In the genomic region with DNA sequence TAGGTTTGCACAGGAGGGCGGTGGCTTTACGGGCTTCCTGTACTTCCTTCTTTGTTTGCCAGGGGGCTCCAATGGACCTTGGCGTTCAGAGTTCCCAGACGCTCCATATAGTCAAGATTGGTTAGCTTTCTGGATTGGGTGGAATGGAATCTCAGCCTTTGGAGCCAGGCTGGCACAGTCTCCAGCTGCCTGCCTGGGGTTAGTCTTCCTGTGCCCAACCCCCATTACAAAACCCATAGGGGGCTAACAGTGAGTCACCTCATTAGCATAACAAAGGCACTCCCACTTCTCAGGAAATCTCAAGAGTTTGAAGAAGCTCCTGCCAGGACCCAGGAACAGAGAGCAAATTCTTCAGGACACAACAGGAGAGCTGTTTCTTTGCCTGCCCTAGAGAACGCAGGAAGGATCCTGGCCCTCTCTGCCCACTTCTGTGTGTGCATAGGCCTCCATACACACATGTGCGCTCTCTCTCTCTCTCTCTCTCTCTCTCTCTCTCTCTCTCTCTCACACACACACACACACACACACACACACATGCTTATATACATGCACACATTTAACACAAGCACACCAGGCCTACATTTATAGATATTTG, we compare ENCODE assay signal across 12 mouse cellular contexts.
DNase-seq lines count a peak whose midpoint lies in the region; ATAC-seq and TF ChIP-seq lines count a peak whose summit lies in the region.
"Had no signal": no experiment of that assay in that cellular context is flagged by ENCODE, and none has a peak within 500 bp of the region (broad histone marks: within the 10 kb centered on the region; RNA-seq: fewer than 3 reads in every experiment).

No protein-coding gene starts in this region.

- 0 out of 2 replicates have a peak, but pooled peaks cover 4% of the 10 kb centered on the region for H3K36me3 ChIP-seq in E14TG2a.4 (ENCODE audit: insufficient read depth, low read length)
- no peaks in the 10 kb centered on the region for H3K36me3 ChIP-seq in forebrain, postnatal 0 days (ENCODE audit: insufficient read depth)
- no peaks in the 10 kb centered on the region for H3K36me3 ChIP-seq in midbrain, embryonic 13.5 days
- H3K36me3 ChIP-seq: heart, embryonic 13.5 days; liver, embryonic 13.5 days had no signal

- H3K27ac ChIP-seq in forebrain, postnatal 0 days (ENCODE audit: low read depth, low read length), result no peak overlapping the region
- H3K27ac ChIP-seq in midbrain, embryonic 13.5 days, result no peak overlapping the region
- H3K27ac ChIP-seq: heart, embryonic 13.5 days; liver, embryonic 13.5 days had no signal

- peaks cover 86% of the 10 kb centered on the region for H3K4me1 ChIP-seq in E14TG2a.4 (replicated peaks; ENCODE audit: low read depth, low read length)
- 0 out of 2 replicates have a peak, but pooled peaks cover 4% of the 10 kb centered on the region for H3K4me1 ChIP-seq in forebrain, postnatal 0 days (ENCODE audit: insufficient read depth)
- peaks cover 55% of the 10 kb centered on the region for H3K4me1 ChIP-seq in midbrain, embryonic 13.5 days (replicated peaks)
- H3K4me1 ChIP-seq: heart, embryonic 13.5 days; liver, embryonic 13.5 days had no signal

- peak; percentile 72 for DNase-seq in Muller cell, postnatal 12 days (ENCODE audit: inconsistent ontology term)
- no peak for DNase-seq in forebrain, postnatal 0 days
- no peak for DNase-seq in spleen, postnatal 4 days (ENCODE audit: low spot score in 2 of 2)
- no peak for DNase-seq in spleen, postnatal 14 days (ENCODE audit: low spot score in 2 of 2)
- no peak for DNase-seq in urinary bladder, postnatal 36 days (ENCODE audit: low spot score in 2 of 2)
- DNase-seq: adrenal gland, postnatal 25 days; kidney, adult 2 months; liver, embryonic 13.5 days; thymus, adult 18-20 months had no signal

- peak; percentile 26 for TF ChIP-seq CTCF in E14TG2a.4 (conservative IDR thresholded peaks at IDR 0.05; ENCODE audit: low read length)
- peak; percentile 28; the same call in 1 of the 2 replicates for TF ChIP-seq CTCF in forebrain, postnatal 0 days (IDR thresholded peaks at IDR 0.05; ENCODE audit: low read depth)

- peak; percentile 60 for ATAC-seq in forebrain, postnatal 0 days
- peak; percentile 73 for ATAC-seq in midbrain, embryonic 13.5 days

- H3K4me2 ChIP-seq in forebrain, postnatal 0 days (ENCODE audit: low read depth), result no peak overlapping the region
- no peak overlapping the region for H3K4me2 ChIP-seq in midbrain, embryonic 13.5 days (replicated peaks)
- H3K4me2 ChIP-seq: heart, embryonic 13.5 days; liver, embryonic 13.5 days had no signal

- no peak overlapping the region for H3K9ac ChIP-seq in forebrain, postnatal 0 days
- H3K9ac ChIP-seq in midbrain, embryonic 13.5 days (replicated peaks), result no peak overlapping the region
- H3K9ac ChIP-seq: heart, embryonic 13.5 days; liver, embryonic 13.5 days had no signal

- peak overlapping the region; percentile 57 for H3K4me3 ChIP-seq in E14TG2a.4 (replicated peaks; ENCODE audit: low read length)
- no peak overlapping the region for H3K4me3 ChIP-seq in forebrain, postnatal 0 days (ENCODE audit: low read depth, low read length)
- H3K4me3 ChIP-seq in midbrain, embryonic 13.5 days (replicated peaks), result no peak overlapping the region
- H3K4me3 ChIP-seq: heart, embryonic 13.5 days; liver, embryonic 13.5 days had no signal

- H3K27me3 ChIP-seq in E14TG2a.4 (ENCODE audit: insufficient read depth, low read length), result 0 out of 2 replicates have a peak, but pooled peaks cover 4% of the 10 kb centered on the region
- no peaks in the 10 kb centered on the region for H3K27me3 ChIP-seq in forebrain, postnatal 0 days (ENCODE audit: insufficient read depth, low read length)
- peaks cover 3% of the 10 kb centered on the region; the same call in 1 of the 2 replicates for H3K27me3 ChIP-seq in midbrain, embryonic 13.5 days
- H3K27me3 ChIP-seq: liver, embryonic 13.5 days had no signal

- WGBS in forebrain, postnatal 0 days, result 24% methylated on average over 6 of the region's 6 CpGs
- 16% methylated on average over 6 of the region's 6 CpGs for WGBS in midbrain, embryonic 13.5 days

- H3K9me3 ChIP-seq in E14TG2a.4 (ENCODE audit: low read length), result peaks cover 13% of the 10 kb centered on the region
- no peaks in the 10 kb centered on the region for H3K9me3 ChIP-seq in forebrain, postnatal 0 days (ENCODE audit: low read length)
- no peaks in the 10 kb centered on the region for H3K9me3 ChIP-seq in midbrain, embryonic 13.5 days
- H3K9me3 ChIP-seq: heart, embryonic 13.5 days; liver, embryonic 13.5 days had no signal
